Mouse (Mus musculus): Measurements from ENCODE around the gene Gzmm.

Gzmm gene

DNA sequence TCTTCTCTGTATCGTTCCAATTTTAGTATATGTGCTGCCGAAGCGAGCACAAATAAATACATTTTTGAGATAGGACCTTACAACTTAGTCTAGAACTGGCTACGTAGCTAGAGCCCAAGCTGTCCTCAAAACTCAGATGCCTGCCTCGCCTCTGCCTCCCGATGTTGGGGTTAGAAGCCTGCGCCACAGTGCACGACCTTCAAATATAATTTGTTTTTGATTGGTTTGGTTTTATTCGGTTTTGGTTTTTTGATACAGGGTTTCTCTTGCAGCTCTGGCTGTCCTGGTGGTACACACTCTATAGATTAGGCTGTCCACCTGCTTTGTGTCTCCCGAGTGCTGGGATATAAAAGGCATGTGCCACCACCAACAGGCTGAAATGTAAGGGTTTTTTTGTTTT lies 14.7 kb downstream of the Gzmm start:
- peak; percentile 2 for DNase-seq (ENCODE audit: low spot score)

DNA sequence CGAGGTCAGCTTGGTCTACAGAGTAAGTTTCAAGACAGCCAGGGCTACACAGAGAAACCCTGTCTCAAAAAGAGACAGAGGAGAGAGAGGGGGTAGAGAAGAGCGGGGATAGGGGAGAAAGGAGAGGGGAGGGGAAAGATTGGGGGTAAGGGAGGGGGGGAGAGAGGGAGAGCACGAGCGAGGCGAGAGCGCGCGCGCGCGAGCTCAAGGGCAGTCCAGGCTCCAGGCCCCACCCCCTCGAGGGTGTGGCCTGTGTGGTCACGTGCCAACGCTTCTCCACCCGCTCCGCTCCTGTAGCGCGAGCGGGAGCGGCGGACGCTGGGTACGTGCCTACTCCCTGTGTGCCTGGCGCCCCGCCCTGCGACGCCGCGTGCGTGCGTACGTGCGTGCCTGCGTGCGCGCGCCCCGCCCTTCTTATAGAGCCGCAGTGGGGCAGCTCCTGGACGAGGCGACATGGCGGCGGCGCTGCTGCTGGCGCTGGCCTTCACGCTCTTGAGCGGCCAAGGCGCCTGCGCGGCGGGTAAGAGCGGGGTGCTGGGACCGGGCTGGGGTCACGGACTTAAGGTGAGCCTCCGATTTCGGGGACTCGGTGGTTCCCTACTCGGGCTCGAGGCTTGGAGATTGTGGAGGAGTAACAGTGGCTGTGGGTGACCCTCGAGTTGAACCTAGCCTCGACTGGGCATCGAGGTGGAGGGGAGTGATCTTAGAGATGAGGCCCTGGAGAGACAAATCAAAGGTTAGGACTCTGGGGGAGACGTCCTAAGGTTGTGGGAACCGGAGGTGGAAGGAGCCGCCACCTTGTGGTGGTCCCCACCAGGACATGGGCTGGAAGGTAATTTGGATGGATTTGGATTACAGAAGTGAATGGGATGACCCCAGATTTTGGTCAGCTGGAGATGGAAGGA lies 15.5 kb downstream of the Gzmm start, which contains the start of gene Bsg:
Bsg (plus strand) TSS at position 427 of the 905 bp plus-strand sequence.
- DNase-seq (ENCODE audit: low spot score), result peak; percentile 99

DNA sequence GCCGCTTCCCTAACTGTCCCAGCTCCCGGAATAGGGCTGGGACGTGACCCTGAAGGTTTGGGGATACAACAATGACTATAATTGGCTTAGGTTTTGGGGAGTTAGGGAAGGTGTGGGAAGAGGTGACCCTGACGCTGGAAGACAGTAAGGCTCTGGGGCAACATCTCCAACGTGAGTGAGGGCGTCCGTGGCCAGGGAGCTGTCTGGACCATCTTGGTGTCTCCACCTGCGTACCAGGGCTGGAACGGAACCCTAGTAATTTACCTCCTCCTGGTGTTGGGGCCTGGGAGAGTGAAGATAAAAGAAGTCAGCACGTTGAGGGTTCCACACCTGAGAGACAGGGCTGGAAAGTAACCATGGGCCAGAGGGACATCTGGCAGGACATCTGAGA lies 16.1 kb downstream of the Gzmm start:
- DNase-seq (ENCODE audit: low spot score), result no peak

DNA sequence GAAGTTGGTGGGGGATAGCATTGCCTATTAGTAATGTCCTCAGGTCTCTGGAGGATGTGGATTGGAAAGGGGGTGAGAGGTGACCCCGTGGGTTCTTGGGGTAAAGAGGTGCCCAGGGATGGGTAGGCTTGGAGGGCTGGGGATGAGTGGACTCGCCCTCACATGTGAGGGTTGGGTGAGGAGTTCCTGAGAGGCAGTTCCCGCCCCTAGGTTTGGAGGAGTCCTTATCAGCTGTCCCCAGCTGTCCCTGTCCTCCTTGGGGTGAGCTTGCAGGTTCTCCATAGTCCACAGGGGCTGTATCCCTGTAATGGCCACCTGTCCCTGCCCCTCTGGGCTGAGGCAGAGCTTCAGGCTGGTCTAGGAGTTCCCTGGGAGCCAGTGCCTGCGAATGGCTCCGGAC lies 17.1 kb downstream of the Gzmm start:
- DNase-seq (ENCODE audit: low spot score), result peak; percentile 2

DNA sequence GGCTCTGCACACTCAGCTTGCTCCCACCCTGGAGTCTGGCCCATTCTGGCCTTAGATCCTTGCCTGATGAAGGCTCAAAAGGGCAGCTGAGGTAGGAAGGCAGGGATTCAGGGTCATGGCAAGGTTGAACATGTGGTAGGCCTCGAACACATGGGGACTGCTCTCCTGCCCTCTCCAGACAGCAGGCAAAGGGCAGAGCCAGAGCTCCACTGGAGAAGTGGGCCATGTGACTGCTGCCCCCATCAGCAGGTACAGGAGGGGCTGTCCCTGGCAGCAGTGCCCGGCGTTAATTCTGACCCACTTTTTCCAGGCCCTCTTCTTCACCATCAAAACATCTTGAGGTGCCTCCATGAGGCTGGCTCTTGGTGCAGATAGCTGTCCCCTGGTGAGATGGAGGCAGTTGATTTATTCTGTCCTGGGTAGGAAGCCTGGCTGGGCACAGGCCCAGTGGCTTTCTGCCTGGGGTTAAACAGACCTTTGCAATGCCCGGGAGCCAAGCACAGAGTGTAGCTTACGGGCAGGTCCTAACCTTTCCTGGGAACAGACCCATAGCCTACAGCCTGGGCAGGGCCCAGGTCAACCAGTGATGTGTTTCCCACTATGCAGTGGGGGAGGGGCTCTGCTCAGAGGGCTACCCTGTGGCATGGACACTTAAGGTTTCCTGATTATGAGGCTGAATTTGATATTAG lies 17.7 kb downstream of the Gzmm start:
- peak; percentile 5 for DNase-seq (ENCODE audit: low spot score)

DNA sequence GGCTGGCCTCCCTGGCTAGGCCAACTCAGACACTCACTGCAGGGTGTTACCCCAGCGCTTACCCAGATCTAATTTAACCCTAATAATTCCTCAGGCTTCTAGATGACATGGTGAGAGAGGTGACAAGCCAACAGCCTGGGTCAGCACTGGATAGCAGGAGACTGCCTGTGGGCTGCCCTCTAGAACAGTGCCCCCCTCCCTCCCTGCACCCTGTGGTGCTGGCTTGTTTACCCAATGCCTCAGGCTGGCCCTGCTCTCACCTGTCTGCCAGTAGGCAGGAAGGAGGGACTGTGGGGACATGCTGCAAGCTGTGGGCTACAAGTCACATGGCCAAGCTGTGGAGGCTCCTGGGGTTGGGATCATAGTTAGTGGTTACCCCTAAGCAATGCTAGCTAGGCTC lies 18.3 kb downstream of the Gzmm start:
- peak; percentile 5 for DNase-seq (ENCODE audit: low spot score)

DNA sequence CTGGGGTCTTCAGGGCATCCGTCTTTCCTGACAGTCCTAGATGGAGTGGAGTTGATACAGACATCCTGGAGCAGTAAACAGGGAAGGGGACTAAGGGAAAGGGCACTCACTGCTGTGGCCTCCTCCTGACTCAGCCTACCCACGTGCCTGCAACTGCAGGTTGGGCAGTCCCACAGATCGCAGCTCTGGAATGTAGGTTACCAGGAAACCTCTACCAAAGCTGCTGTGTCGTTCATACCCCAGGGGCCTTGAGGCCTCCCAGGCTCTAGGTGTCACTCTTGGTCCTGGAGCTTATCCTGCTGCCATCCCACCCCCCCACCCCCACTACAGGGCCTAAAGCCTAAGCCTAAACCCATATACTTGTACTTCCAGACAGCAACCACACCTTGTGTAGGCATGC lies 18.9 kb downstream of the Gzmm start:
- DNase-seq (ENCODE audit: low spot score), result peak; percentile 2

DNA sequence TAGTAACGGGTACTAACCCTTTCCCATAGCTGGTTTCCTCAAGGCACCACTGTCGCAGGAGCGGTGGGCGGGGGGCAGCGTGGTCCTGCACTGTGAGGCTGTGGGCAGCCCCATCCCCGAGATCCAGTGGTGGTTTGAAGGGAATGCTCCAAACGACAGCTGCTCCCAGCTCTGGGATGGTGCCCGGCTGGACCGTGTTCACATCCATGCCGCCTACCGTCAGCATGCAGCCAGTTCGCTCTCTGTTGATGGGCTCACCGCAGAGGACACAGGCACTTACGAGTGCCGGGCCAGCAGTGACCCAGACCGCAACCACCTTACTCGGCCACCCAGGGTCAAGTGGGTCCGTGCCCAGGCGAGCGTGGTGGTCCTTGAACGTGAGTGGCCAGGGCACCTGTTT lies 19.8 kb downstream of the Gzmm start:
- DNase-seq (ENCODE audit: low spot score), result peak; percentile 6

DNA sequence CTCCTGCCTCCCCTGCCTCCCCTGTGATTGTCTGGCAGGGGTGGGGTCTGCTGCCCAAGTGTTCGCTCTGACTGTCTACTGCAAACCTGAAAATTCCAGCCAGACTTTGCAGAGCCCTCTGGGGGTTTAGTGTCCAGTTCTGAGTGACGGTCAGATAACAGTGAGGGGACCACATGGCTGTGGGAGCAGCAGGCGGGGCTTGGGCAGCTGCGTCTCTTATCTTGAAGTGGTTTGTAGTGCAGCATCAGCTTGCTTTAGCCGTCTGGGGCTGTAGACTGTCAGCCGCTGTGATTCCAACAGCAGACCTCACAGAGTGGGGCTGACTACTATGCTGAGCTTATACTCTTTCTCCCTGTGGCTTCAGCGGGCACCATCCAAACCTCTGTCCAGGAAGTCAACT lies 20.5 kb downstream of the Gzmm start:
- DNase-seq (ENCODE audit: low spot score), result no peak

DNA sequence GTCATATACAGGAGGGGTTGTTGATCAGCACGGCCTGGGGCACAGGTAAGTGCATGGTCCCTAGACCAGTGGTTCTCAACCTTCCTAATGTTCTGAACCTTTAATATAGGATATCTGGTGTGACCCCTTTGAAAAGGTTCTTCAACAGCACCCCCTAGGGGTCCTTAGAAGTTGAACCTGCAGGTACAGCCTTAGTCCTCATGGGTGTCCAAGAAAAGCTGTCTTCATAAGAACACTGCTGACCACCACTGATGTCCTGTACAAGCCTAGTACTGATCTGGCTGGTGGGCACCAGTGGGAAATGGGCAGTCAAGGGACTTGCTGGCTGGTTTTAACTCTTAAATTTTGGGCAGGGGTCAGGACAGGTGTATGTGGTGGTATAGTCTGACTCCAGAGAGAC lies 23.2 kb downstream of the Gzmm start:
- DNase-seq (ENCODE audit: low spot score), result peak; percentile 4

DNA sequence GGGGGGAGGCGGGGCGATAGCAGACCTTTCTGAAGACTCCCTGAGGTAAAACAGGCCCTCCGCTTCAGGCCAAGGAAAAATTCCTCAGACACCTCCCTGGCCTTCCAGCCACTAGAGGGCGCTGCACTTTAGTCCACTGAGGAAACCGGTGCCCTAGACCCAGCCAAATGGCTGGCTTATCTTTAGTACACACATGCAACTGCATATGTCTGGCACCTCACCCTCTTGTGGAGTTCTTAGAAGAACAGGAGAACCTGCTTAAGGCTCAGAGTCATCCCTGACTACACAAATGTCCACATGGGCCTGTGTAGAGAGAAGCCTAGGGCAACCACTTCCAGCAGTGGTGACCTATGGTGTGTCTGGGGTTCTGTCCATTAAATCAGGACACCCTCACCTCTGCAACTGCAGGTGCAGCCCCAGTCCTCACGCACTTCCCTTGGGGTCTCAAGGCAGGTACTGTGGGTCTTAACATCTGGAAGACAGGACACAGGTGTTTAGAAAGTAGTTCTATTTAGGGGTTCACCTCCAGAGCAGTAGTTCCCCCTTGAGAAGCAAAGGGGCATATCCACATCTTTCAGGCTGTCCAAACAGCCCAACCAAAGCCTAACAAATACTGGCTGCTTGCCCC lies 23.8 kb downstream of the Gzmm start:
- peak; percentile 76 for DNase-seq (ENCODE audit: low spot score)

DNA sequence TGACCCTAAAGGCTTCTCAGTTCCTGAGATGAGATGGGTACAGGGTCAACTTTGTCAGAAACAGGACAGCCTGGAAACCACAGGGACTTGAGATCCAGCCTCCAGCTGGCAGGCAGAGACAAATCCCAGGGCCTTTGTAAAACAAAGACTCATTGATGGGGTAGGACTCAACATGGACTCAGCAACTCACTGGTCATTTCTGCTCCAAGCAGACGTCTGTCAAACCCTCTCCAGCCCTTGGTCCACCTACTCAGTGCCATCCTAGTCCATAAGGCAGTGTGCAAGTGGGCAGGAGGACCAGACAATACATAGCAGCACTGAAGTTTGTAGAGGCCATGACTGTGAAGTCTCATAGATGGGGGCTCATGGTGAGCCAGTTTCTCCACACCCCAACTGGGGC lies 24.3 kb downstream of the Gzmm start:
- peak; percentile 3 for DNase-seq (ENCODE audit: low spot score)

DNA sequence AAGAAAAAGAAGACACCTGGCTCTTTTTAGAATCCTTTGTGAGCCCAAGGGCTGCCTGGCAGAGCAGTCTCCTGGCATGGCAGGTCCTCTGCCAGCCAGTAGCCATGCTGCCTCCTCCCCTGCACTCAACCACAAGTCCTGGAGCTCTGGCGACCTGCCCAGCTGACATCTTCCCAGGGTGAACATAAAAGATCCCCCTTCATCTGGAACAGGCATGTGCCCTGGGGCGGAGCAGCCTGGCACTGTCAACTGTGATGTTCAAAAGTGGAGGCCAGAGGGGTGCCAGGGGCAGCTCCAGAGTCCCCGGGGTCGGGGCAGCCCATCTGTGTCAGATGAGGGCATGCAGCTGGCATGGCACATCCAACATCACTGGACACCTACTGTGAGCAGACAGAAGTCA lies 26.2 kb downstream of the Gzmm start:
- DNase-seq (ENCODE audit: low spot score), result peak; percentile 16

DNA sequence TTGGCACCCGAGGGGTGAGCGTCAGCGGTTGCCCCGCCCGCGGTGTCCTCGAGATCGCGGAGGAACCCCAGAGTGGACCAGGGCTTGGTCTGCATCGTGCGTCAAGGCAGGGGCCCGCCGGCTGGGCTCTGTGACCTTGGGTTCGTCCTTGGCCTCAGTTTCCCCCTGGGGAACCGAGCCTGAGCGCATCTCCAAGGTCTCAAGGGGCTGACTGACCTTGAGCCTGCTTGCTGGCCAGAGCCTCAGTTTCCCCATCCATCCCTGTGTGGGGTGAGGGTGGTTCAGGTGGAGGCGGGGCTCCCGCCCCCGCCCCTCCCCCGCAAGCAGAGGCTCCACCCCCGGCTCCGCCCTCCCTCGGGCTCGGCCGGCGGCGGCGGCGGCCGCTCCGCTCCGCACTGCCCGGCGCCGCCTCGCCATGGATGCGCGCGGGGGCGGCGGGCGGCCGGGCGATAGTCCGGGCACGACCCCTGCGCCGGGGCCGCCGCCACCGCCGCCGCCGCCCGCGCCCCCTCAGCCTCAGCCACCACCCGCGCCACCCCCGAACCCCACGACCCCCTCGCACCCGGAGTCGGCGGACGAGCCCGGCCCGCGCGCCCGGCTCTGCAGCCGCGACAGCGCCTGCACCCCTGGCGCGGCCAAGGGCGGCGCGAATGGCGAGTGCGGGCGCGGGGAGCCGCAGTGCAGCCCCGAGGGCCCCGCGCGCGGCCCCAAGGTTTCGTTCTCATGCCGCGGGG lies 27.6 kb downstream of the Gzmm start, which contains the start of gene Hcn2:
Hcn2 (plus strand) TSS at position 381 of the 734 bp plus-strand sequence.
- DNase-seq (ENCODE audit: low spot score), result peak; percentile 37

DNA sequence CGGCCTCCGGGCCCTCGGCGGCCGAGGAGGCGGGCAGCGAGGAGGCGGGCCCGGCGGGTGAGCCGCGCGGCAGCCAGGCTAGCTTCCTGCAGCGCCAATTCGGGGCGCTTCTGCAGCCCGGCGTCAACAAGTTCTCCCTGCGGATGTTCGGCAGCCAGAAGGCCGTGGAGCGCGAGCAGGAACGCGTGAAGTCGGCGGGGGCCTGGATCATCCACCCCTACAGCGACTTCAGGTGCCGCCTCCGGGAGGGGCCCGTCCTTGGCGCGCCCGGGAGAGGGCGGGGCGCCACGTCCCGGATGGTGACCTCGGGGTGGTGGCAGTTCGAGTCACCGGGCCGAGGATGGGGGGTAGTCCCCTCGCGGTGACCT lies 28.2 kb downstream of the Gzmm start:
- DNase-seq (ENCODE audit: low spot score), result peak; percentile 32

DNA sequence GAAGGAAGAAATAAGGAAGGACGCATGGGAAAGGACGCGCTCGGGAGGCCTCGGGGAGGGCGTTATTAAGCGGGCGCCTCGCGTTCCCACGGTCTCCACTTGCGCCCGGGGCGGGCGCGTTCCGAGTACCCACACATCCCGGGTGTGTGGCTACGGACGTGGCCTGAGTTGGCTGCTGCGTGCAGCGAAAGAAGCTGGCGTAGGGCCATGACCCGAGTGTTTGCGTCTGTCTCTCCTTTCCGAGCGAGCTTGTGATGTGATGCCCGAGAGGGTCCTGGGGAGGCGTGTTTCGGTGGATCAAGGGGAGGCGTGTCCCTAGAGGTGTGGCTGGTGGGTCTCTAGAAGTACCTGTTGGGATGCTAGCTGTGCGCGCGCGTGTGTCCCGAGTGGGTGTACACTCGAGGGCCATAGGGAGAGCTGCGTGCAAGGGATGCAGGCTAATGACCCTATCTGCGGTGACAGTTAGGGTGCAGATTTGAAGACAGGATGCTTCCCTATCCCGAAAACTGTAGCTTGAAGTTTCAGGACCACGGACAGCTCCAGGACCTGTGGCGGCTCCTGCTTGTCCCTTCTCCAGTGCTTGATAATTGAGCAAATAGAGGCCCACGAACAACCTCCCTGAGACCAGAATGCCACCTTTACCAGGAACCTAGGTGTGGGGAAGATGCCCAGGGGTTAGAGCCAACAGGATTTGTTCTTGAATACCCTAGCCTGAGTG lies 29.0 kb downstream of the Gzmm start:
- peak; percentile 69 for DNase-seq (ENCODE audit: low spot score)

DNA sequence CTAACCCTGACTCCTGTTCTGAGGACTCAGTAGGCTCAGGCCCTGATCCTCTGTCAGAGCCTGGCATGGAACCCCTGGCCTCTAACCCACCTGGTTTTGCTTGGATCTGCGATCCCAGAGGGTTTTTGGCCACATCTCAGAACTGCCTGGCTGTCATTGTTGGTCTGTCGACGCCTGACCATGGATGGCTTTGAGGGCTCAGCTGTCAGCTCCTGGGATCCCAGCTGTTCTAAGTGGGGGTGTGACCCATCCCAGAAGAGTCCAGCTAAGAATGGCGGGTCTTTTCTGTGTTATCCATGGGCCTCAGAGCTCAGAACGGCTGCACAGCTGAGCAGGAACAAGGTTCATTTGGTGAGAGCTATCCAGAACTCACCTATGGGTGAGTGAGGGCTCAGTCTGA lies 32.3 kb downstream of the Gzmm start:
- DNase-seq (ENCODE audit: low spot score), result no peak

DNA sequence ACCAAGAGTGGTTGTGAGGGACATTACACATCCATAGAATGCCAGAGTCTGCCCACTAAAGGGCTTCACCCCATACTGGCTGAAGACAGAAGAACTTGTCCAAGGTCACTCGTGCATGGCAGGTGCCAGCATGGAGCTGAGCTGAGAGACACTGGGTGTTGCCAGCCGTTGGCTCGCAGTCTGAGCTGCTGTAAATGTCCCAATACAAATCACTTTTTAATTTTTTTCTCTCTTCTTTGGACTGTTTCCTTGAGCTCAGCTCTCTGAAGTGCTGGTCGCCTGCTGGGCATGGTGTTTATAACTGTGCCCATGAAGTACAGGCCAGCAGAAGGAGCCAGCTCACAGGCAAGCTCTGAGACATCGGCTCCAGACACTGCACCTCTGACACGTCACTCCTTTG lies 34.2 kb downstream of the Gzmm start:
- no peak for DNase-seq (ENCODE audit: low spot score)

DNA sequence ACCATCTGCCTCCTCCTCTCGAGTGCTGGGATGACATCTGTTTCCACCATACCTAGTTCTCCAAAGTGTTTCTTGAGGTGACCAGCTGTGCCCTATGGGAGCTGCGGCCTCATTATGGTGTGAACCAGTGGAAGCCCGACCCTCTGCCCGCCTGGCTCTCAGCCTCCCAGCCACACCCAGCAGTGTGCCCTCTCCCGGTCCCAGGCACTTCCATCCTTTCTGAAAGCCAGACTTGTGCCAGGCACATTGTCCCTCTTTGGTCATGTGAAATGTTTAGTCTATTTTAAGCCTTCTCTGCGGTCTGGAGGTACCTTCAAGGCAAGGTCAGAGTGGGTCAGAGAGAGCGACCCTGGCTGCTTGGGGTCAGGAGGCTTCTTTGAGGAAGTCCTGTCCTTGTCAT lies 34.9 kb downstream of the Gzmm start:
- DNase-seq (ENCODE audit: low spot score), result no peak

DNA sequence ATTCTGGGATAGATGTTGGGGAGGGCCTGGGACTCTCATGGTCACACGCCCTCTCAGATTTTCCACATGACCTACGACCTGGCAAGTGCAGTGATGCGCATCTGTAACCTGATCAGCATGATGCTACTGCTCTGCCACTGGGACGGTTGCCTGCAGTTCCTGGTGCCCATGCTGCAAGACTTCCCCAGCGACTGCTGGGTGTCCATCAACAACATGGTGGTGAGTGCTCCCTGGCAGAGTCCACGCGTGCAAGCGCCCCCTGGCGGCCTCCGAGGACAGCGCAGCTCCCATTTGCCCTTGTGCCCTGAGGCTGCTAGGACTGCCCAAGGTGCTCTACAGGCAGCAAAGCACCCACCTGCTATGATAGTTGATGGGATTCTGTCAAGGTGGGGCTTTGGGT lies 37.3 kb downstream of the Gzmm start:
- no peak for DNase-seq (ENCODE audit: low spot score)
